Mouse (Mus musculus): ENCODE measurements at regions not wholly inside any gene's neighbourhood (a gene's known extent, or its start where the extent isn't known, plus 50 kb on each side); places are given as distances from the start of the nearest gene placed in this dataset.

DNA sequence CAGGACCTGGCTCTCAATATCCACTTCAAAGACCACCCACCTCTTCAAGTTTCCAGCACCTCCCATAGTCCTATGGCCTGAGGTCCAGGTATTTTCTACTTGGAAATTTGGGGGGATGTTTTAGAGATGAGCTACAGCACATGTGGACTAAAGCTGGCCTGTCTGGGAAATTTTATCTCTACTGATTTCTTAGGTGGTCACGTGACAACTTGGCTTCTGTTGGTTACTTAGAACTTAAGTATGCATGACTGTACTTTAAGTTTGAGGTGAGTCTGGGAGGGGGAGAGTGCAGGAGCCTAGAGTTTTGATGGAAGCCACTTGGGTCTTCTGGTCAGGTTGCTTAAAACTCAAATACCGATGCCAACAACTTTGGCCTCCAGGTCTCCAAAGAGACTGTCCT, 61.7 kb upstream of the Vrk1 start:
- no peak for DNase-seq (ENCODE audit: low spot score)
- H3K27ac ChIP-seq (ENCODE audit: low read depth), result no peak overlapping the region
- no peak overlapping the region for H3K9ac ChIP-seq (replicated peaks; ENCODE audit: low read depth, low read length)
- H3K27me3 ChIP-seq (ENCODE audit: control insufficient read depth, insufficient read depth, low read length), result no peaks in the 10 kb centered on the region
- H3K36me3 ChIP-seq (replicated peaks; ENCODE audit: control insufficient read depth, insufficient read depth, low read length), result no peaks in the 10 kb centered on the region
- no peaks in the 10 kb centered on the region for H3K4me1 ChIP-seq (ENCODE audit: control insufficient read depth, insufficient read depth)
- no peak overlapping the region for H3K4me2 ChIP-seq (ENCODE audit: low read depth, low read length)
- ATAC-seq (ENCODE audit: insufficient read depth, low read depth), result no peak
- no peak overlapping the region for H3K4me3 ChIP-seq (ENCODE audit: low read depth, low read length)
- H3K9me3 ChIP-seq (replicated peaks; ENCODE audit: control insufficient read depth, low read length), result no peaks in the 10 kb centered on the region
- TF ChIP-seq CTCF (IDR thresholded peaks at IDR 0.05; ENCODE audit: low read depth), result no peak
- no peak for TF ChIP-seq EP300 (IDR thresholded peaks at IDR 0.05; ENCODE audit: low read depth)
- WGBS, result 75% methylated on average over 2 of the region's 2 CpGs

DNA sequence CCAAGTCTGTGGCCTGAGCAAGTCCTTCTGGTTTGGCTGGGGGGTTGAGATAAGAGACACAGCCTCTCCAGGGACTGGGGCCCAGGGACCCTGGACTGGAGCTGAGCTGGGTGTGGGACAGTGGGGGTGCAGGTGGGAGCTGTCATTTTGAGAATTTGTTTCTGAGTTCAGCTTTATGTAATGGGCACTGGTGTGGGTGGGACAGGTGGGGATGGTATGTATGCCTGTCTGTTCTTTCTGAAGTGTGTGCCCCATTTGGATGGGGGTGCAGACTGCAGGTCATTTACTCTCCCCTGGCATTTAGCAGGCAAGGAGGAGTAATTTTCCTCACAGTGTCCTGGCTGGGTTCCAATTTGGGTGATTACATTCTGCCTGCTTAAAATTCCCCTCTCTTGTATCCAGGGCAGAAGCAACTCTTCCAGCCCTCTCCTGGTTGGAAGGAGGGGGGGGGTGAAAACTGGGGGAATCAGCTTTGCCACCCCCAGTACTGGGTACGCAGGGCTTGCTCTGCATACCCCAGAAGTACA, 54.2 kb upstream of the Vrk1 start:
- Histone ChIP-seq H3K9ac (replicated peaks; ENCODE audit: low read depth, low read length) (no peak overlapping the region), H3K4me3 (ENCODE audit: low read depth, low read length) (no peak overlapping the region), H3K4me1 (ENCODE audit: control insufficient read depth, insufficient read depth) (peaks cover 8% of the 10 kb centered on the region; the same call in 1 of the 2 replicates), H3K27me3 (ENCODE audit: control insufficient read depth, insufficient read depth, low read length) (peaks cover 6% of the 10 kb centered on the region; the same call in 1 of the 2 replicates), H3K9me3 (replicated peaks; ENCODE audit: control insufficient read depth, low read length) (no peaks in the 10 kb centered on the region), H3K27ac (ENCODE audit: low read depth) (no peak overlapping the region), H3K4me2 (ENCODE audit: low read depth, low read length) (no peak overlapping the region), H3K36me3 (replicated peaks; ENCODE audit: control insufficient read depth, insufficient read depth, low read length) (no peaks in the 10 kb centered on the region)
- 35% methylated on average over 1 of the region's 1 CpGs for WGBS
- peak; percentile 23 for DNase-seq (ENCODE audit: low spot score)
- ATAC-seq (ENCODE audit: insufficient read depth, low read depth), result peak; percentile 11; the same call in 1 of the 2 replicates
- no peak for TF ChIP-seq EP300 (IDR thresholded peaks at IDR 0.05; ENCODE audit: low read depth)
- TF ChIP-seq CTCF (IDR thresholded peaks at IDR 0.05; ENCODE audit: low read depth), result no peak

DNA sequence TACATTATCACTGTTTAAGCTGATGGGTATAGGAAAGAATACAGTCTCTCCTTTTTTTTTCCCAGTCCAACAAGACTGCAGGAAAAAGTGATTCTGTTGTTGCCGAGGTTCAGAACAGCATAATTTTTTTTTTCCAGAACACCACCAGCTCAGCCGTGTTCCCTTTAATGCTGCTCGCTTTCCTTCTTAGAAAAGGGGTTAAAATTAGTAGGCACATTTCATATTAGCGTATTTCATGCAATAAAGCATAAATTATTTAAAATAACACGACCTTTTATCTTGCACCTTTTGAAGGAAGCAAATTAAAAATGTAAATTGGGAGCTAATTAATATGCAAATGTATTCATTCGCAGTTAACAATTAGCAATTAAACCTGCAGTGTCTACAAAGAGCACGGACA, 50.3 kb upstream of the Vrk1 start:
- DNase-seq (ENCODE audit: low spot score) (no peak), ATAC-seq (ENCODE audit: insufficient read depth, low read depth) (no peak)
- Histone ChIP-seq H3K27ac (ENCODE audit: low read depth) (no peak overlapping the region), H3K9me3 (replicated peaks; ENCODE audit: control insufficient read depth, low read length) (no peaks in the 10 kb centered on the region), H3K36me3 (replicated peaks; ENCODE audit: control insufficient read depth, insufficient read depth, low read length) (no peaks in the 10 kb centered on the region), H3K27me3 (ENCODE audit: control insufficient read depth, insufficient read depth, low read length) (peaks cover 17% of the 10 kb centered on the region), H3K4me3 (ENCODE audit: low read depth, low read length) (no peak overlapping the region), H3K4me2 (ENCODE audit: low read depth, low read length) (no peak overlapping the region), H3K4me1 (ENCODE audit: control insufficient read depth, insufficient read depth) (peaks cover 11% of the 10 kb centered on the region), H3K9ac (replicated peaks; ENCODE audit: low read depth, low read length) (no peak overlapping the region)
- no peak for TF ChIP-seq CTCF (IDR thresholded peaks at IDR 0.05; ENCODE audit: low read depth)
- no peak for TF ChIP-seq EP300 (IDR thresholded peaks at IDR 0.05; ENCODE audit: low read depth)
- WGBS, result 59% methylated on average over 7 of the region's 7 CpGs
